Mouse (Mus musculus) heart, embryonic 15.5 days (tissue): Measurements from ENCODE around the gene Soga1. TPM values are rescaled to one million over a fixed set of nuclear protein-coding genes. Genes with fewer than 3 reads are reported as not detected.

Experiments
- ATAC-seq: fragments of 200-750 bp; cut with Nextera tagmentation; replicated peaks from 2 replicates; pipeline ENCODE4 v1.8.0; 2017; ENCODE audit warnings: low read depth, moderate TSS enrichment; ENCODE audit not compliant: insufficient number of reproducible peaks, insufficient read depth, low FRiP score
- H3K27ac ChIP-seq: fragments of 300-500 bp; sonication (generic); 2 replicates; pipeline ENCODE4 v1.5.1; 2015; ENCODE audit warnings: mild to moderate bottlenecking, inconsistent platforms
- H3K27me3 ChIP-seq: fragments of 300-500 bp; sonication (generic); 2 replicates; pipeline ENCODE4 v1.6.1; 2015; ENCODE audit warnings: inconsistent platforms
- H3K36me3 ChIP-seq: fragments of 300-500 bp; sonication (generic); 2 replicates; pipeline ENCODE4 v1.6.1; 2015; ENCODE audit warnings: mild to moderate bottlenecking, inconsistent platforms
- H3K4me1 ChIP-seq: fragments of 300-500 bp; sonication (generic); replicated peaks from 2 replicates; pipeline ENCODE4 v1.6.1; 2015; ENCODE audit warnings: inconsistent platforms
- H3K4me2 ChIP-seq: fragments of 300-500 bp; sonication (generic); 2 replicates; pipeline ENCODE4 v1.6.1; 2015; ENCODE audit warnings: inconsistent platforms, mild to moderate bottlenecking, moderate library complexity
- H3K4me3 ChIP-seq: fragments of 300-500 bp; sonication (generic); 2 replicates; pipeline ENCODE4 v1.5.1; 2015; ENCODE audit warnings: mild to moderate bottlenecking, inconsistent platforms
- H3K9ac ChIP-seq: fragments of 300-500 bp; sonication (generic); 2 replicates; pipeline ENCODE4 v1.6.1; 2015; ENCODE audit warnings: mild to moderate bottlenecking, inconsistent platforms
- H3K9me3 ChIP-seq: fragments of 300-500 bp; sonication (generic); replicated peaks from 2 replicates; pipeline ENCODE4 v1.6.1; 2016; ENCODE audit warnings: inconsistent platforms
- WGBS: fragments of 180-500 bp; shearing (Covaris S2); methylation state at CpG from one replicate; pipeline ENCODE4 v1.1.7; 2015; ENCODE audit warnings: mixed read lengths; 5-methylcytosine and 5-hydroxymethylcytosine counted together
- polyA plus RNA-seq: library from polyadenylated mRNA; unstranded; fragments of >200 nt; fragmentation: Nextera tagmentation; extraction: Ambion mirVana; gene quantifications from 2 replicates; pipeline ENCODE4 v1.2.1, GENCODE M21; 2015

The Soga1 gene
- polyA plus RNA-seq, 1 experiment from 2014 or later, result 1.7 TPM

- Histone ChIP-seq H3K9me3 (no peaks in the 10 kb centered on the region), H3K9ac (no peak overlapping the region), H3K36me3 (peaks cover 75% of the 10 kb centered on the region), H3K27ac (no peak overlapping the region), H3K4me3 (no peak overlapping the region), H3K4me1 (peaks cover 11% of the 10 kb centered on the region), H3K4me2 (no peak overlapping the region), H3K27me3 (no peaks in the 10 kb centered on the region)
- no peak for ATAC-seq
- 85% methylated on average over 9 of the region's 9 CpGs for WGBS
Measured at GRCm38 (mm10) chr2:157037303-157037702, 41.8 kb downstream of the Soga1 start.

GRCm38 (mm10) chr2:157036400-157036799 lies 42.7 kb downstream of the Soga1 start:
- Histone ChIP-seq H3K4me1 (peaks cover 11% of the 10 kb centered on the region), H3K36me3 (peaks cover 74% of the 10 kb centered on the region), H3K27ac (no peak overlapping the region), H3K27me3 (no peaks in the 10 kb centered on the region), H3K9me3 (no peaks in the 10 kb centered on the region), H3K4me2 (no peak overlapping the region), H3K9ac (no peak overlapping the region), H3K4me3 (no peak overlapping the region)
- 79% methylated on average over 8 of the region's 8 CpGs for WGBS
- no peak for ATAC-seq

- Histone ChIP-seq H3K4me1 (peaks cover 6% of the 10 kb centered on the region), H3K27me3 (no peaks in the 10 kb centered on the region), H3K4me3 (no peak overlapping the region), H3K27ac (no peak overlapping the region), H3K9ac (no peak overlapping the region), H3K9me3 (no peaks in the 10 kb centered on the region), H3K4me2 (no peak overlapping the region), H3K36me3 (peaks cover 67% of the 10 kb centered on the region)
- WGBS, result 88% methylated on average over 7 of the region's 7 CpGs
- no peak for ATAC-seq
Measured at GRCm38 (mm10) chr2:157035371-157035770, 43.7 kb downstream of the Soga1 start.

GRCm38 (mm10) chr2:157030804-157031203 lies 48.2 kb downstream of the Soga1 start:
- Histone ChIP-seq H3K27ac (no peak overlapping the region), H3K4me3 (no peak overlapping the region), H3K36me3 (peaks cover 71% of the 10 kb centered on the region), H3K9me3 (no peaks in the 10 kb centered on the region), H3K4me1 (peaks cover 16% of the 10 kb centered on the region), H3K9ac (no peak overlapping the region), H3K27me3 (no peaks in the 10 kb centered on the region), H3K4me2 (no peak overlapping the region)
- no peak; the same call in 1 of the 2 replicates for ATAC-seq
- WGBS, result 44% methylated on average over 9 of the region's 9 CpGs

- Histone ChIP-seq H3K4me2 (no peak overlapping the region), H3K27me3 (no peaks in the 10 kb centered on the region), H3K36me3 (peaks cover 82% of the 10 kb centered on the region), H3K9ac (no peak overlapping the region), H3K4me1 (peaks cover 16% of the 10 kb centered on the region), H3K27ac (peak overlapping the region; percentile 70), H3K4me3 (no peak overlapping the region), H3K9me3 (no peaks in the 10 kb centered on the region)
- ATAC-seq, result no peak
- 90% methylated on average over 4 of the region's 4 CpGs for WGBS
Measured at GRCm38 (mm10) chr2:157028261-157028660, 50.8 kb downstream of the Soga1 start.

GRCm38 (mm10) chr2:157027106-157028008 lies 51.7 kb downstream of the Soga1 start:
- Histone ChIP-seq H3K9me3 (no peaks in the 10 kb centered on the region), H3K27me3 (no peaks in the 10 kb centered on the region), H3K4me1 (peaks cover 16% of the 10 kb centered on the region), H3K4me3 (no peak overlapping the region), H3K27ac (peak overlapping the region; percentile 70), H3K9ac (no peak overlapping the region), H3K36me3 (peaks cover 82% of the 10 kb centered on the region), H3K4me2 (no peak overlapping the region)
- WGBS, result 58% methylated on average over 21 of the region's 21 CpGs
- peak; percentile 77 for ATAC-seq

GRCm38 (mm10) chr2:157021156-157021555 lies 57.9 kb downstream of the Soga1 start:
- no peaks in the 10 kb centered on the region for H3K9me3 ChIP-seq
- 92% methylated on average over 16 of the region's 16 CpGs for WGBS
- H3K4me3 ChIP-seq, result no peak overlapping the region
- H3K36me3 ChIP-seq, result peaks cover 95% of the 10 kb centered on the region
- no peak overlapping the region for H3K4me2 ChIP-seq
- H3K27me3 ChIP-seq, result no peaks in the 10 kb centered on the region
- no peak for ATAC-seq
- H3K27ac ChIP-seq, result no peak overlapping the region
- H3K4me1 ChIP-seq, result peaks cover 3% of the 10 kb centered on the region
- no peak overlapping the region for H3K9ac ChIP-seq

- Histone ChIP-seq H3K4me1 (peaks cover 3% of the 10 kb centered on the region), H3K4me2 (no peak overlapping the region), H3K36me3 (peaks cover 85% of the 10 kb centered on the region), H3K27ac (no peak overlapping the region), H3K4me3 (no peak overlapping the region), H3K27me3 (no peaks in the 10 kb centered on the region), H3K9me3 (no peaks in the 10 kb centered on the region), H3K9ac (no peak overlapping the region)
- whole genome bisulfite sequencing, result 94% methylated on average over 4 of the region's 4 CpGs
- no peak for ATAC-seq
Measured at GRCm38 (mm10) chr2:157019228-157019627, 59.8 kb downstream of the Soga1 start.

GRCm38 (mm10) chr2:157016529-157017270 lies 62.4 kb downstream of the Soga1 start:
- H3K9ac ChIP-seq, result no peak overlapping the region
- no peaks in the 10 kb centered on the region for H3K9me3 ChIP-seq
- no peak overlapping the region for H3K4me2 ChIP-seq
- H3K36me3 ChIP-seq, result peaks cover 60% of the 10 kb centered on the region
- no peak overlapping the region for H3K4me3 ChIP-seq
- H3K27me3 ChIP-seq, result no peaks in the 10 kb centered on the region
- no peak overlapping the region for H3K27ac ChIP-seq
- peaks cover 5% of the 10 kb centered on the region for H3K4me1 ChIP-seq
- WGBS, result 49% methylated on average over 18 of the region's 18 CpGs
- ATAC-seq, result peak; percentile 60

- Histone ChIP-seq H3K9ac (no peak overlapping the region), H3K36me3 (peaks cover 19% of the 10 kb centered on the region; the same call in 1 of the 2 replicates), H3K9me3 (no peaks in the 10 kb centered on the region), H3K27ac (no peak overlapping the region), H3K4me2 (no peak overlapping the region), H3K4me3 (no peak overlapping the region), H3K4me1 (peaks cover 11% of the 10 kb centered on the region), H3K27me3 (no peaks in the 10 kb centered on the region)
- 76% methylated on average over 6 of the region's 6 CpGs for WGBS
- ATAC-seq, result no peak
Measured at GRCm38 (mm10) chr2:157012341-157012740, 66.7 kb downstream of the Soga1 start.

GRCm38 (mm10) chr2:157010634-157011310 lies 68.3 kb downstream of the Soga1 start:
- H3K4me3 ChIP-seq, result no peak overlapping the region
- ATAC-seq, result no peak
- H3K27me3 ChIP-seq, result no peaks in the 10 kb centered on the region
- no peaks in the 10 kb centered on the region for H3K9me3 ChIP-seq
- no peak overlapping the region for H3K9ac ChIP-seq
- H3K4me1 ChIP-seq, result peaks cover 16% of the 10 kb centered on the region
- no peak overlapping the region for H3K4me2 ChIP-seq
- H3K27ac ChIP-seq, result no peak overlapping the region
- H3K36me3 ChIP-seq, result peaks cover 9% of the 10 kb centered on the region; the same call in 1 of the 2 replicates
- 30% methylated on average over 11 of the region's 11 CpGs for WGBS
